Mouse (Mus musculus) left cerebral cortex, adult 8-10 months (tissue): ENCODE measurements around the gene Gabrq. TPM values are rescaled to one million over a fixed set of nuclear protein-coding genes. Genes with fewer than 3 reads are reported as not detected.

Source experiments
- DNase-seq, 2 experiments: peaks; one replicate each; pipeline ENCODE4 v3.0.0; 2022; ENCODE audit warnings: low spot score in 2 of 2
- total RNA-seq, 4 experiments: library from RNA; stranded (reverse); gene quantifications; 2 replicates each; pipeline ENCODE4 v1.2.4; 2022

The Gabrq gene
- total RNA-seq = 1 to 10 TPM; 1.5 to 3.2 (median 2.1) TPM

DNA sequence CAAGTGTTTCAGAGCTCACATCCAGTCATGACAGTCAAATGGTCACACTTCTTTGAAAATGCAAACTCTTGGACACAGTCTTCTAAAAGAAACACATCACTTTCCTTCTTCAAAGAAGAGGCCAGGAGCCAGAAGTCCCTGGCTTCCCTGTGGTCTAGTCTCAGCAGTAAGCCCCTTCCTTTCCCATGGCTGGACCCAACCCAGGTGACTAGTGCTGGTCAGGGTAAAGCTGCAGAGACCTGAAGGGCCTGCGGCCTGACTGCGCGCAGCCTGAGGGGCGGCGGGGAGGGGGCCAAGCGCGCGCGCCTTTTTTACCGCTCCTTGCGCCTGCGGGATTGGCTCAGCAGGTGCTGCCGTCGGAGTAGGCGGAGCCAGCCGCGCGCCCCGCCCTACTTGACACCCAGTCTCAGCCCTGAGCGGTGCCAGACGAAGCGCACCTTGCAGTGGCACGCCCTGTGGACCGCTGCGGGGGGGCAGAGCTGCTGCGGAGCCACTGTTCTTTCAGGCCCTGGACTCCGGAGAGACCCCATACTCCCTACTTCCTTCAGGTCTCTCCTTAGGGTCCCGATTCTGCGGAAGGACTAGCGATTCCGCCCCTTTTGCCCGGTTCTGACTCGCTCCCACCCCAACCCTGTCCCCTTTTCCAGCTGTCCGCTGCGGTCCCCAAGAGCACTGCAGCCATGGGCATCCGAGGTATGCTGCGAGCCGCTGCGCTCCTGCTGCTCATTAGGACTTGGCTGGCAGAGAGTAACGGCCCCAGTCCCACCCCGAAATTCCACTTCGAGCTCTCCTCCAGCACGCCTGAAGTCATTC is at the start of gene Gabrq:
Gene Gabrq, plus strand, starts transcription at position 403 of the 813 bp plus-strand sequence.
- no peak for DNase-seq

DNA sequence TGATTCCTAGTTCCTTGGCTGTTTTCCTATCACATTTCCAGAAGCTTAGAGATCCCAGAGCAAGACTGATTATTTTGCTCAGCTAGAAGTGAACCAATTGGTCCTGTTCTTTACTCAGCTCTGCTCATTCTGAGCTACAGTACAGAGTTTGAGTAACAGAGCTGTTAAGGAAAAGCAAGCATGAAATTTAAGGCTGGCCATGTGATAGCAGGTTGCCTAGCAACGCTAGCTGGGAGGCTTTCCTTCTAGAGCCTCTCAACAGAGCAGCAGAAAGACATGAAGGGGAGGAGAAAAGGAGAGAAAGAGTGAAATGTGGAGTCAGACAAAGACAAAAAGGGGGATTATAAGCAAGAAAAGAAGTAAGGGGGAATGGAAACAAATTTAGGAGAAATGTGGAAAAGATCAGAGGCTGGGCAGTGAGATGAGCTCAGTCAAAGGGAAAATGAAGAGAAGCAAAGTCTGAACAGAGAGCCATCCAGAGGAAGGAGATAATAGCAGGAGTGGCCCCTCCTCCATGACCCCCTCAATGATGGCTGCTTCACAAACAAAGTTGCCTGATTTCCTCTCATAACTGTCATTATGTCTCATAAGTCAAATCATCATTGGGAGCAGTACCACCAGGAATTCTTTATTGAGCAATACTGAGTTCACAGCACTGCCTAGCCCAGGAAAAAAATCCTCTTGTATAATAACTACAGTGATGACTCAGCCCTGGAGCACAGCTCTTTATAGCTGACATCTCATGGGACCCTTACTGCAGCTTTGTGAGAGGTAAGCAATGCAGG is 36.0 kb upstream of the Gabrq start:
- DNase-seq = peak in 1 of 2 experiments; percentile 46

- no peak for DNase-seq
These were observed 35.5 kb upstream of the Gabrq start for GRCm38 (mm10) chrX:72789558-72789871.

GRCm38 (mm10) chrX:72819594-72819993 is 5.4 kb upstream of the Gabrq start:
- peak; percentile 42 to 73 for DNase-seq

- no peak for DNase-seq
These were observed 1.7 kb upstream of the Gabrq start for GRCm38 (mm10) chrX:72823310-72823709.

DNA sequence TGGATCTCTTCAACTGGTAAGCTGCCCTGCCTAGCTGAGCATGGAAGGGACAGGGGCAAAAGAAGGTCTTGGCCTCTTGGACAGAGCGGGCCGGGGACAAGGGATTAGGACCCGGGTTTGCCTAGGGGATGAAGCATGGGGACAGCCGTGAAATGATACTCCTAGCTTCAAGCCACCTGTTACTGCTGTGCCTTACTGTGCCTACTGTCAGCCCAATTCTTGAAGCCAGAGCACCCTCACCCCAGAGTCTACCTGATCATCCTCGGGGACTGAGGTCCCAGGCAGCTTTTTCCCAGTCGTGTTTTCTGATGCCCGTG is 569 bp downstream of the Gabrq start:
- no peak for DNase-seq

Other genes with a start within 250 kb of the Gabrq start
- gene Gabra3, start 168.3 kb upstream of the Gabrq start, total RNA-seq = 100 to 1,000 TPM in 2 of 4 experiments, 10 to 100 TPM in 2; 91.1 to 104 (median 98.5) TPM
- gene Cetn2, start 93.2 kb downstream of the Gabrq start, total RNA-seq = 10 to 100 TPM; 51.6 to 59.8 (median 55.7) TPM
- 10 to 100 TPM; 24.5 to 31.2 (median 28.4) TPM for gene Nsdhl, start 93.4 kb downstream of the Gabrq start, total RNA-seq
- gene Zfp185, start 162.2 kb downstream of the Gabrq start, total RNA-seq = 1 to 10 TPM in 2 of 4 experiments, under 1 TPM in 2; 0.76 to 1.5 (median 1.0) TPM
- gene Pnma5, start 211.9 kb downstream of the Gabrq start, total RNA-seq = under 1 TPM in 3 of 4 experiments, not detected in 1; 0.23 to 0.33 (median 0.23) TPM
- gene Pnma3, start 239.6 kb downstream of the Gabrq start, total RNA-seq = 10 to 100 TPM; 15.9 to 21.3 (median 17.6) TPM